Mouse (Mus musculus): ENCODE measurements at regions not wholly inside any gene's neighbourhood (a gene's known extent, or its start where the extent isn't known, plus 50 kb on each side); places are given as distances from the start of the nearest gene placed in this dataset.
A peak's percentile ranks its signal among the peaks of the same experiment; 100 is the strongest.

- TF ChIP-seq POLR2A (IDR thresholded peaks at IDR 0.05; ENCODE audit: control insufficient read depth, extremely low read depth, insufficient read depth, low read length, poor library complexity) (no peak), CTCF (IDR thresholded peaks at IDR 0.05; ENCODE audit: borderline replicate concordance, control insufficient read depth, extremely low read depth, insufficient read depth, low read length, poor library complexity) (no peak)
- Histone ChIP-seq H3K4me3 (ENCODE audit: control insufficient read depth, insufficient read depth, low read length) (no peak overlapping the region), H3K36me3 (ENCODE audit: control insufficient read depth, insufficient read depth, low read length) (no peaks in the 10 kb centered on the region), H3K4me1 (replicated peaks; ENCODE audit: control insufficient read depth, insufficient read depth, low read length) (no peaks in the 10 kb centered on the region), H3K27ac (ENCODE audit: control insufficient read depth, insufficient read depth, low read length) (no peak overlapping the region), H3K27me3 (ENCODE audit: control insufficient read depth, insufficient read depth, low read length) (no peaks in the 10 kb centered on the region)
- WGBS: 99% methylated on average over 5 of the region's 5 CpGs
- no peak for DNase-seq
These were observed 105.0 kb upstream of the Ly86 start for GRCm38 (mm10) chr13:37240048-37240447.

- no peak for DNase-seq
- Histone ChIP-seq H3K4me3 (ENCODE audit: control insufficient read depth, insufficient read depth, low read length) (no peak overlapping the region), H3K27ac (ENCODE audit: control insufficient read depth, insufficient read depth, low read length) (no peak overlapping the region), H3K27me3 (ENCODE audit: control insufficient read depth, insufficient read depth, low read length) (no peaks in the 10 kb centered on the region), H3K36me3 (ENCODE audit: control insufficient read depth, insufficient read depth, low read length) (no peaks in the 10 kb centered on the region), H3K4me1 (replicated peaks; ENCODE audit: control insufficient read depth, insufficient read depth, low read length) (no peaks in the 10 kb centered on the region)
- whole genome bisulfite sequencing: 96% methylated on average over 3 of the region's 3 CpGs
- TF ChIP-seq POLR2A (IDR thresholded peaks at IDR 0.05; ENCODE audit: control insufficient read depth, extremely low read depth, insufficient read depth, low read length, poor library complexity) (no peak), CTCF (IDR thresholded peaks at IDR 0.05; ENCODE audit: borderline replicate concordance, control insufficient read depth, extremely low read depth, insufficient read depth, low read length, poor library complexity) (no peak)
These were observed 107.7 kb upstream of the Ly86 start for GRCm38 (mm10) chr13:37237285-37237684.

GRCm38 (mm10) chr13:37225834-37226233, 119.2 kb upstream of the Ly86 start:
- TF ChIP-seq POLR2A (IDR thresholded peaks at IDR 0.05; ENCODE audit: control insufficient read depth, extremely low read depth, insufficient read depth, low read length, poor library complexity) (no peak), CTCF (IDR thresholded peaks at IDR 0.05; ENCODE audit: borderline replicate concordance, control insufficient read depth, extremely low read depth, insufficient read depth, low read length, poor library complexity) (no peak)
- no peaks in the 10 kb centered on the region for H3K27me3 ChIP-seq (ENCODE audit: control insufficient read depth, insufficient read depth, low read length)
- H3K4me1 ChIP-seq (replicated peaks; ENCODE audit: control insufficient read depth, insufficient read depth, low read length): no peaks in the 10 kb centered on the region
- no peaks in the 10 kb centered on the region for H3K36me3 ChIP-seq (ENCODE audit: control insufficient read depth, insufficient read depth, low read length)
- H3K27ac ChIP-seq (ENCODE audit: control insufficient read depth, insufficient read depth, low read length): no peak overlapping the region
- no peak overlapping the region for H3K4me3 ChIP-seq (ENCODE audit: control insufficient read depth, insufficient read depth, low read length)
- no peak for DNase-seq
- WGBS: 100% methylated on average over 1 of the region's 1 CpGs

GRCm38 (mm10) chr13:37220436-37220835, 124.6 kb upstream of the Ly86 start:
- 98% methylated on average over 3 of the region's 3 CpGs for WGBS
- DNase-seq: no peak
- no peaks in the 10 kb centered on the region for H3K4me1 ChIP-seq (replicated peaks; ENCODE audit: control insufficient read depth, insufficient read depth, low read length)
- no peaks in the 10 kb centered on the region for H3K36me3 ChIP-seq (ENCODE audit: control insufficient read depth, insufficient read depth, low read length)
- no peak overlapping the region for H3K4me3 ChIP-seq (ENCODE audit: control insufficient read depth, insufficient read depth, low read length)
- no peak overlapping the region for H3K27ac ChIP-seq (ENCODE audit: control insufficient read depth, insufficient read depth, low read length)
- TF ChIP-seq POLR2A (IDR thresholded peaks at IDR 0.05; ENCODE audit: control insufficient read depth, extremely low read depth, insufficient read depth, low read length, poor library complexity): no peak
- TF ChIP-seq CTCF (IDR thresholded peaks at IDR 0.05; ENCODE audit: borderline replicate concordance, control insufficient read depth, extremely low read depth, insufficient read depth, low read length, poor library complexity): no peak
- H3K27me3 ChIP-seq (ENCODE audit: control insufficient read depth, insufficient read depth, low read length): no peaks in the 10 kb centered on the region

- TF ChIP-seq POLR2A (IDR thresholded peaks at IDR 0.05; ENCODE audit: control insufficient read depth, extremely low read depth, insufficient read depth, low read length, poor library complexity) (no peak), CTCF (IDR thresholded peaks at IDR 0.05; ENCODE audit: borderline replicate concordance, control insufficient read depth, extremely low read depth, insufficient read depth, low read length, poor library complexity) (no peak)
- no peaks in the 10 kb centered on the region; the same call in 1 of the 2 replicates for H3K4me1 ChIP-seq (replicated peaks; ENCODE audit: control insufficient read depth, insufficient read depth, low read length)
- H3K27me3 ChIP-seq (ENCODE audit: control insufficient read depth, insufficient read depth, low read length): no peaks in the 10 kb centered on the region
- no peaks in the 10 kb centered on the region for H3K36me3 ChIP-seq (ENCODE audit: control insufficient read depth, insufficient read depth, low read length)
- no peak overlapping the region for H3K27ac ChIP-seq (ENCODE audit: control insufficient read depth, insufficient read depth, low read length)
- WGBS: 41% methylated on average over 4 of the region's 4 CpGs
- no peak overlapping the region for H3K4me3 ChIP-seq (ENCODE audit: control insufficient read depth, insufficient read depth, low read length)
- no peak for DNase-seq
These were observed 126.4 kb upstream of the Ly86 start for GRCm38 (mm10) chr13:37218596-37218995.

GRCm38 (mm10) chr13:37214590-37215282, 130.3 kb upstream of the Ly86 start:
- no peak for TF ChIP-seq POLR2A (IDR thresholded peaks at IDR 0.05; ENCODE audit: control insufficient read depth, extremely low read depth, insufficient read depth, low read length, poor library complexity)
- DNase-seq: peak; percentile 11

GRCm38 (mm10) chr13:37197136-37197535, 147.1 kb upstream of the F13a1 start:
- WGBS: 95% methylated on average over 2 of the region's 2 CpGs
- Histone ChIP-seq H3K4me1 (replicated peaks; ENCODE audit: control insufficient read depth, insufficient read depth, low read length) (no peaks in the 10 kb centered on the region; the same call in 1 of the 2 replicates), H3K27ac (ENCODE audit: control insufficient read depth, insufficient read depth, low read length) (no peak overlapping the region), H3K4me3 (ENCODE audit: control insufficient read depth, insufficient read depth, low read length) (no peak overlapping the region), H3K27me3 (ENCODE audit: control insufficient read depth, insufficient read depth, low read length) (no peaks in the 10 kb centered on the region), H3K36me3 (ENCODE audit: control insufficient read depth, insufficient read depth, low read length) (no peaks in the 10 kb centered on the region)
- TF ChIP-seq CTCF (IDR thresholded peaks at IDR 0.05; ENCODE audit: borderline replicate concordance, control insufficient read depth, extremely low read depth, insufficient read depth, low read length, poor library complexity) (no peak), POLR2A (IDR thresholded peaks at IDR 0.05; ENCODE audit: control insufficient read depth, extremely low read depth, insufficient read depth, low read length, poor library complexity) (no peak)
- no peak for DNase-seq

More at GRCm38 (mm10) chr13:37214590-37215282, 130.3 kb upstream of the Ly86 start:
- no peak overlapping the region for H3K4me3 ChIP-seq (ENCODE audit: control insufficient read depth, insufficient read depth, low read length)
- H3K27me3 ChIP-seq (ENCODE audit: control insufficient read depth, insufficient read depth, low read length): no peaks in the 10 kb centered on the region
- no peaks in the 10 kb centered on the region for H3K36me3 ChIP-seq (ENCODE audit: control insufficient read depth, insufficient read depth, low read length)
- 74% methylated on average over 8 of the region's 8 CpGs for WGBS
- H3K4me1 ChIP-seq (replicated peaks; ENCODE audit: control insufficient read depth, insufficient read depth, low read length): no peaks in the 10 kb centered on the region; the same call in 1 of the 2 replicates
- H3K27ac ChIP-seq (ENCODE audit: control insufficient read depth, insufficient read depth, low read length): no peak overlapping the region; the same call in 1 of the 2 replicates

All from thymus, adult 2 months (tissue).